Mouse (Mus musculus) ES-Bruce4 (cell line): Measurements from ENCODE around the gene Dnajb8. TPM values are rescaled to one million over a fixed set of nuclear protein-coding genes. Genes with fewer than 3 reads are reported as not detected.

Experiments used
- H3K27ac ChIP-seq: 2 replicates; pipeline ENCODE4 v1.5.1; 2012; ENCODE audit warnings: low read length, inconsistent platforms; ENCODE audit not compliant: insufficient read depth
- H3K27me3 ChIP-seq: 2 replicates; pipeline ENCODE4 v1.6.1; 2012; ENCODE audit warnings: mild to moderate bottlenecking, low read length, inconsistent platforms; ENCODE audit not compliant: control insufficient read depth, poor library complexity, insufficient read depth, severe bottlenecking
- H3K36me3 ChIP-seq: 2 replicates; pipeline ENCODE4 v1.6.1; 2012; ENCODE audit warnings: inconsistent platforms, mild to moderate bottlenecking, low read length, moderate library complexity; ENCODE audit not compliant: control insufficient read depth, poor library complexity, insufficient read depth, severe bottlenecking
- H3K4me1 ChIP-seq: one replicate; pipeline ENCODE4 v1.8.1; 2011; ENCODE audit warnings: low read length; ENCODE audit not compliant: control insufficient read depth, insufficient read depth
- H3K4me3 ChIP-seq: 2 replicates; pipeline ENCODE4 v1.5.1; 2011; ENCODE audit warnings: low read depth, mild to moderate bottlenecking, low read length
- H3K9ac ChIP-seq: 2 replicates; pipeline ENCODE4 v1.6.1; 2012; ENCODE audit warnings: low read depth, mild to moderate bottlenecking, inconsistent platforms; ENCODE audit not compliant: poor library complexity, severe bottlenecking
- H3K9me3 ChIP-seq: replicated peaks from 2 replicates; pipeline ENCODE4 v1.6.1; 2012; ENCODE audit warnings: mild to moderate bottlenecking, low read length, inconsistent platforms; ENCODE audit not compliant: control insufficient read depth, poor library complexity, insufficient read depth, severe bottlenecking
- CTCF ChIP-seq: IDR thresholded peaks from one replicate; pipeline ENCODE4 v1.8.1; 2011; ENCODE audit warnings: low read depth, low read length
- EP300 ChIP-seq: IDR thresholded peaks from 2 replicates; pipeline ENCODE4 v1.6.1; 2011; ENCODE audit warnings: low read depth, low read length; ENCODE audit not compliant: insufficient read depth
- POLR2A ChIP-seq: IDR thresholded peaks from one replicate; pipeline ENCODE4 v1.8.1; 2011; ENCODE audit warnings: low read length; ENCODE audit not compliant: insufficient read depth
- polyA plus RNA-seq: library from polyadenylated mRNA; stranded (reverse); fragments of >200 nt; gene quantifications from 2 replicates; pipeline ENCODE4 v1.2.4, GENCODE M21; 2011; ENCODE audit warnings: low read depth; ENCODE audit not compliant: missing spikeins, insufficient read depth, insufficient read length

The Dnajb8 gene
- not detected in 2 replicates for polyA plus RNA-seq

DNA sequence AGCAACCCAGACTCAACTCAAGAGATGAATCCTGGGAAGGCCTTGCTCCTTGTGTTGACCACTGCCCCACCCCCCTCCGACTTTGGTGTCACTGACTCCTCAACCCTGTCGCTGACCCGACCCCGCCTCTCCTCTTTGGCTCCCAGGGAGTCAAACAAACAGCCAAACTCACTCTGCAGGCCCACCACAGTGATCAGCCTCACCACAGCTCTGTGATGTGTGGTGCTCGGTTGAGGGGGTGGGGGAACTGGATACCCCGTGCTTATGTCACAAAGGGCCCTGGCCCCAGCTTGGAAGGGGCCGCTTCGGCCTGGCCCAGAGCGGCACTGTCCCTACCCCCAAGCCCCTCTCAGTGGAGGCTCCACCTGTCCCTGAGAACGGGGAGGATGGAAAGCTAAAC, at the start of gene Dnajb8:
TSS of gene Dnajb8 (plus strand) at position 301 of the 400 bp plus-strand sequence.
- TF ChIP-seq POLR2A = no peak
- TF ChIP-seq CTCF = no peak
- TF ChIP-seq EP300 = no peak
- Histone ChIP-seq H3K27me3 (no peaks in the 10 kb centered on the region), H3K4me1 (peaks cover 3% of the 10 kb centered on the region), H3K36me3 (no peaks in the 10 kb centered on the region), H3K9ac (no peak within 1 kb of the TSS), H3K27ac (no peak within 1 kb of the TSS), H3K4me3 (no peak within 1 kb of the TSS), H3K9me3 (no peaks in the 10 kb centered on the region)

DNA sequence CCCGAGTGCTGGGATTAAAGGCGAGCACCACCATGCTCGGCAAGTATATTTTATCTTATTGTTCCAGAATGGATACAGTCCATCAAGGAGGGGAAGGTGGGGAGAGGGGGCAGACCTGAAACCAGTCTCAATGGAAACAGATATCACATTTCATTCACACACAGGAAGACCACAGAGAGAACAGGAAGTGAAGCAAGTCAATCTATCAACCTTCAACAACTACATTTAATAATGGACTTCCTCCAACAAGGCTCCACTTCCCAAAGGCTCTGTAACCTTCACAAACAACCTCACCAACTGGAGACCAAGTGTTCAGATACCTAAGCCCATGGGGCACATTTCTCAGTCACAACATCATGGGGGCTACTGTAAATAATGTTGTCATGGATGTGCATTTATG, 47.9 kb upstream of the Dnajb8 start:
- TF ChIP-seq EP300 = no peak
- no peak for TF ChIP-seq POLR2A
- no peak for TF ChIP-seq CTCF
- Histone ChIP-seq H3K4me3 (no peak overlapping the region), H3K27ac (no peak overlapping the region), H3K36me3 (no peaks in the 10 kb centered on the region), H3K9me3 (peaks cover 5% of the 10 kb centered on the region), H3K4me1 (no peaks in the 10 kb centered on the region), H3K27me3 (no peaks in the 10 kb centered on the region; the same call in 1 of the 2 replicates), H3K9ac (no peak overlapping the region)

DNA sequence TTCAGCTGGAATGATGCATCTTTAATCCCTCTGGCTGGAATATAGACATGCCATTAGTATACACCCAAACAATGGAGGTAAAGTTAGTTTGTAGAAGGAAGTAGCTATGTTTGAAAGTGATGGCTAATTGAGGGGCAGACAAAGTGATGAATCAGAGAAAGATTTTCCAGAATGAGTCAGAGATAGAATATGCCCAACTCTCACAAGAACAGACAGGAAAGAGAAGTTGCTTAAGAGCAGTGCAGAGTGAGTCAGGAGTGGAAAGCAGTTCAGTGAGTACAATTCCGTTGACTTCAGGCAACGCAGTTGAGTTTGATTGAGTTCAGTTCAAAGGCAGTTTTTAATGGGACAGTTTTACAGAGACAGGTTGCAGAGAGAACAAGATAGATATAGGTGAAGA, 47.4 kb upstream of the Dnajb8 start:
- Histone ChIP-seq H3K27ac (no peak overlapping the region), H3K27me3 (no peaks in the 10 kb centered on the region; the same call in 1 of the 2 replicates), H3K9ac (no peak overlapping the region), H3K9me3 (peaks cover 5% of the 10 kb centered on the region), H3K4me1 (no peaks in the 10 kb centered on the region), H3K4me3 (no peak overlapping the region), H3K36me3 (no peaks in the 10 kb centered on the region)
- TF ChIP-seq EP300 (no peak), POLR2A (no peak), CTCF (no peak)

DNA sequence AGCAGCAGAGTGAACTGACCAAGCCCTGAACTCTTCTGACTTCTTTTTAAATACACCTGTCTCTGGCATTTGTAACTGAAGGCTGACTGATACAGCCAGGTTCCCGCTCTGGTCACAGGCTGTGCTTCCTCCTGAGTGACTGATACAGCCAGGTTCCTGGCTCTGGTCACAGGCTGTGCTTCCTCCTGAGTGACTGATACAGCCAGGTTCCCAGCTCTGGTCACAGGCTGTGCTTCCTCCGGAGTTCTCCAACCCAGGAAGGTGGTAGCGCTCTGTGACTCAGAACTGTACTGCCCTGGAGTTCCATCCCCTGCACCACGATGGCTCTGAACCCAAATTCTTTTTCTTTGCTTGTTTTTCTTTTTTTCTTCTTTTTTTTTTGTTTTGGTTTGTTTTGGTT, 37.4 kb upstream of the Dnajb8 start:
- no peaks in the 10 kb centered on the region for H3K36me3 ChIP-seq
- H3K4me3 ChIP-seq = no peak overlapping the region
- TF ChIP-seq CTCF (no peak), EP300 (no peak), POLR2A (no peak)
- no peaks in the 10 kb centered on the region for H3K4me1 ChIP-seq
- no peaks in the 10 kb centered on the region for H3K27me3 ChIP-seq
- no peak overlapping the region for H3K9ac ChIP-seq
- no peak overlapping the region for H3K27ac ChIP-seq
- H3K9me3 ChIP-seq = no peaks in the 10 kb centered on the region

DNA sequence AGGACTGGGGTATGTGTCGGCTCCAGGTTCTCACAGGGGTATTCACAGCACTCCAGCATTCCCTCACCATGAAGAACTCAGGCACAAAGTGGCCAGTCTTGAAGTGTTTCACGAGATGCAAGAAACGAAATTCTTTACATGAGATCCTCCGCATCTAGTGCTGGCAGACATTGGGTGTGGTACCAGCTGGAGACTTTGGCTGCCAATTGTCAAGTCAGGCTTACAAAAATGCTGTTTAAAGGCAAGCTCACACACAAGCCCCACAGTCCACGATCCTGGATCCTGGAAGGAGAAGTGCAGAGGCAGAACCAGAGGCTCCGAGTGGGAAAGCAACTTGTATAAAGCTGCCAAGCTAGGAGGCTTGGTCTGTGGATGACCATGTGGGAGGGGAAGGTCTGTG, 33.9 kb upstream of the Dnajb8 start:
- Histone ChIP-seq H3K9me3 (no peaks in the 10 kb centered on the region), H3K36me3 (no peaks in the 10 kb centered on the region)
- TF ChIP-seq EP300 = no peak
- TF ChIP-seq CTCF = no peak
- TF ChIP-seq POLR2A = no peak

DNA sequence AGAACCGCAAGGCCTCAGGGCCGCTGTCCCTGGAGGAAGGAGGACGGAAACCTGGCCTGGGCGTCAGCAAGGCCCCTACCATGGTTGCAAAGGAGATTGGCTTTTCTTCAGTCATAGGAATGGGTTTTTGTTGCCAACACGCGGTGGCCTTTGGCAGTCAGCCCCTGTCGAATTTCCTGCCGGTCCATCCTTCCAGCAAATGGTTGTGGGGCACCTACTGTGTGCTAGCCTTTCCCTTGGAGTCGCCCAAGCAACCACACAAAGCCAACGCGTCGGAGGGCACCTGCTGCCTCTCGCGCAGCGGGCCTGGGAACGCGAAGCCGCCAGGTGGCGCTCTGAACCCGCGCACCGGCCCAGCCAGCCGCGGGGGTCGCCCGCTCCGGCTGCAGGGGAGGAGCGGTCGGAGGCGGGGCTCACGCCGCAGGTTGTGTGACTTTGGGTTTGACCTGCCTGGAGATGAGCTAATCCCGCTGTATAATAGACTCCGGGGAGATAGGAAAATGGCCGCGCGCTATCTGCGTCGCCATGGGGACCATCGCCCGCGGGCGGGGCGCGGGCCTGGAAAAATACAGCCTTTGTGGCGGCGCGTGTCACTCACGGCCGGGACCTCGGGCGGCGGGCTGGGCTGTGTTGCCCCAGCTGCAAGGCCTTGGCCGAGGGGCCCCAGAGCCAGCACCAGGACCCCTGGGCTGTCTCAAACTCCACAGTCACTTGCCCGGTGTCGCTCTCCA, 32.6 kb upstream of the Dnajb8 start:
- H3K4me3 ChIP-seq = peak overlapping the region; percentile 36
- H3K27me3 ChIP-seq = peaks cover 17% of the 10 kb centered on the region
- TF ChIP-seq POLR2A (no peak), CTCF (peak; percentile 83), EP300 (no peak)
- H3K9me3 ChIP-seq = no peaks in the 10 kb centered on the region
- no peaks in the 10 kb centered on the region for H3K36me3 ChIP-seq
- H3K27ac ChIP-seq = no peak overlapping the region
- H3K4me1 ChIP-seq = peaks cover 1% of the 10 kb centered on the region
- H3K9ac ChIP-seq = 0 out of 2 replicates have a peak overlapping the region, but pooled peaks have one; percentile 4

More for the DNA sequence above, 33.9 kb upstream of the Dnajb8 start:
- Histone ChIP-seq H3K4me3 (no peak overlapping the region), H3K4me1 (peaks cover 1% of the 10 kb centered on the region), H3K27ac (no peak overlapping the region), H3K27me3 (peaks cover 5% of the 10 kb centered on the region; the same call in 1 of the 2 replicates), H3K9ac (no peak overlapping the region)
